Mouse (Mus musculus) E14TG2a.4 (cell line): ENCODE measurements at regions not wholly inside any gene's neighbourhood (a gene's known extent, or its start where the extent isn't known, plus 50 kb on each side); places are given as distances from the start of the nearest gene placed in this dataset.

Experiments used
- H3K27me3 ChIP-seq: 2 replicates; pipeline ENCODE4 v1.6.1; 2014; ENCODE audit warnings: low read length, control low read depth; ENCODE audit not compliant: insufficient read depth
- H3K36me3 ChIP-seq: 2 replicates; pipeline ENCODE4 v1.6.1; 2014; ENCODE audit warnings: low read length, control low read depth; ENCODE audit not compliant: insufficient read depth
- H3K4me1 ChIP-seq: replicated peaks from 2 replicates; pipeline ENCODE4 v1.6.1; 2014; ENCODE audit warnings: low read depth, low read length, control low read depth
- H3K4me3 ChIP-seq: replicated peaks from 2 replicates; pipeline ENCODE4 v1.5.1; 2014; ENCODE audit warnings: mild to moderate bottlenecking, low read length
- H3K9me3 ChIP-seq: 2 replicates; pipeline ENCODE4 v1.6.1; 2014; ENCODE audit warnings: low read length, control low read depth
- CTCF ChIP-seq: conservative IDR thresholded peaks from 2 replicates; pipeline ENCODE4 v1.5.1; 2014; ENCODE audit warnings: low read length
- NANOG ChIP-seq: IDR thresholded peaks from 2 replicates; pipeline ENCODE4 v1.6.1; 2014; ENCODE audit warnings: borderline replicate concordance, low read length, mixed read lengths
- POU5F1 ChIP-seq: IDR thresholded peaks from 2 replicates; pipeline ENCODE4 v1.6.1; 2014; ENCODE audit warnings: low read length, borderline replicate concordance

GRCm38 (mm10) chr8:48927135-48927534, 83.4 kb upstream of the Tenm3 start:
- Histone ChIP-seq H3K4me1 (no peaks in the 10 kb centered on the region), H3K4me3 (no peak overlapping the region), H3K36me3 (no peaks in the 10 kb centered on the region), H3K27me3 (no peaks in the 10 kb centered on the region), H3K9me3 (no peaks in the 10 kb centered on the region)
- no peak for TF ChIP-seq POU5F1
- no peak for TF ChIP-seq NANOG
- no peak for TF ChIP-seq CTCF

GRCm38 (mm10) chr8:48915275-48915674, 71.5 kb upstream of the Tenm3 start:
- Histone ChIP-seq H3K27me3 (no peaks in the 10 kb centered on the region), H3K4me1 (no peaks in the 10 kb centered on the region), H3K4me3 (no peak overlapping the region), H3K36me3 (no peaks in the 10 kb centered on the region), H3K9me3 (no peaks in the 10 kb centered on the region)
- no peak for TF ChIP-seq NANOG
- no peak for TF ChIP-seq POU5F1
- 0 out of 2 replicates have a peak, but pooled peaks have one; percentile 11 for TF ChIP-seq CTCF

- TF ChIP-seq CTCF (no peak), NANOG (no peak), POU5F1 (no peak)
- H3K9me3 ChIP-seq: no peaks in the 10 kb centered on the region
- no peaks in the 10 kb centered on the region for H3K27me3 ChIP-seq
- no peak overlapping the region for H3K4me3 ChIP-seq
- H3K4me1 ChIP-seq: no peaks in the 10 kb centered on the region
- no peaks in the 10 kb centered on the region for H3K36me3 ChIP-seq
Observed at GRCm38 (mm10) chr8:48912842-48913241, 69.1 kb upstream of the Tenm3 start.

- H3K4me1 ChIP-seq: no peaks in the 10 kb centered on the region
- TF ChIP-seq NANOG (no peak), CTCF (no peak), POU5F1 (no peak)
- no peaks in the 10 kb centered on the region for H3K36me3 ChIP-seq
- no peaks in the 10 kb centered on the region for H3K27me3 ChIP-seq
- H3K9me3 ChIP-seq: no peaks in the 10 kb centered on the region
- no peak overlapping the region for H3K4me3 ChIP-seq
Observed at GRCm38 (mm10) chr8:48901668-48902406, 58.1 kb upstream of the Tenm3 start.

- Histone ChIP-seq H3K4me1 (no peaks in the 10 kb centered on the region), H3K27me3 (no peaks in the 10 kb centered on the region), H3K4me3 (no peak overlapping the region), H3K9me3 (no peaks in the 10 kb centered on the region), H3K36me3 (no peaks in the 10 kb centered on the region)
- TF ChIP-seq POU5F1: no peak
- no peak for TF ChIP-seq CTCF
- TF ChIP-seq NANOG: no peak
Observed at GRCm38 (mm10) chr8:48896687-48897086, 52.9 kb upstream of the Tenm3 start.

- Histone ChIP-seq H3K9me3 (no peaks in the 10 kb centered on the region), H3K4me3 (no peak overlapping the region), H3K27me3 (no peaks in the 10 kb centered on the region), H3K36me3 (no peaks in the 10 kb centered on the region), H3K4me1 (no peaks in the 10 kb centered on the region)
- TF ChIP-seq NANOG: no peak
Observed at GRCm38 (mm10) chr8:48896251-48896650, 52.5 kb upstream of the Tenm3 start.

- TF ChIP-seq POU5F1 (no peak), NANOG (no peak), CTCF (no peak)
- Histone ChIP-seq H3K9me3 (no peaks in the 10 kb centered on the region), H3K4me3 (no peak overlapping the region), H3K4me1 (no peaks in the 10 kb centered on the region), H3K27me3 (no peaks in the 10 kb centered on the region), H3K36me3 (no peaks in the 10 kb centered on the region)
Observed at GRCm38 (mm10) chr8:48895586-48895985, 51.8 kb upstream of the Tenm3 start.
